Comparison of ENCODE assay signal across 20 mouse cellular contexts in the genomic region with DNA sequence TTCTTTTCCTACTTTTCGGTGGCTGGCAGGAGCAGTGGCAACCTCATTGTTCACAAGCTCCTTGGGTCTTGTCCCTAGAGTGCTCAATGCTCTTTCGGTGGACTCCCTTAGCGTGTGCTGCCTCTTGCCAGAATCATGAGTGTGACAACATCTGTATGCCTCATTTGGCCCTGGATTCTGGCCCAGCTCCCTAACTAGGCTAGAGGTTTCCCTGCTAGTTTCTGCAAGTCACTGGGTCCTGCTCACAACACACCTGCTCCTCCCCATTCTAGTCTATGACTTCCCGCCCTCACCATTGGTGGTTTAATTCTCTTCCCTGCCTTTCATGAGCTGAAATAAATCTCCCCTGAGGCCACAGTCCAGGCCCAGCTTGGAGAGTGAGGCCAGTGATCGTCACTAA. TPM values are rescaled to one million over a fixed set of nuclear protein-coding genes. Genes with fewer than 3 reads are reported as not detected.
"Had no signal": no experiment of that assay in that cellular context is flagged by ENCODE, and none has a peak within 500 bp of the region (broad histone marks: within the 10 kb centered on the region; RNA-seq: fewer than 3 reads in every experiment).

No protein-coding gene starts in this region.

- H3K4me1 ChIP-seq: kidney, embryonic 15.5 days; megakaryocyte, embryonic 14.5 days; midbrain, embryonic 15.5 days; neural tube, embryonic 12.5 days had no signal

- DNase-seq: kidney, postnatal 14 days; lung, adult 2 months; lung, postnatal 4 days; right cerebral cortex, postnatal 4 days; thymus, postnatal 4 days had no signal

- H3K36me3 ChIP-seq: kidney, embryonic 15.5 days; limb, embryonic 15.5 days; midbrain, embryonic 15.5 days; neural tube, embryonic 12.5 days had no signal

- H3K27ac ChIP-seq: kidney, embryonic 15.5 days; left cerebral cortex, adult 2 months; limb, embryonic 15.5 days; liver, embryonic 14.5 days; midbrain, embryonic 15.5 days; neural tube, embryonic 12.5 days had no signal

- H3K27me3 ChIP-seq: kidney, embryonic 15.5 days; limb, embryonic 15.5 days; midbrain, embryonic 15.5 days; neural tube, embryonic 12.5 days had no signal

- H3K9me3 ChIP-seq: kidney, embryonic 15.5 days; limb, embryonic 15.5 days; midbrain, embryonic 15.5 days; neural tube, embryonic 12.5 days had no signal

- H3K4me3 ChIP-seq: kidney, embryonic 15.5 days; left cerebral cortex, adult 2 months; limb, embryonic 15.5 days; megakaryocyte, embryonic 14.5 days; midbrain, embryonic 15.5 days; neural tube, embryonic 12.5 days had no signal

RNA-seq across cellular contexts. Expression of a gene that starts 27.4 kb away (rescaled TPM):
- total RNA-seq: layer of hippocampus, adult 8-10 months; layer of hippocampus, postnatal 25 days; left cerebral cortex, adult 2 months; left cerebral cortex, postnatal 14 days; monocyte, adult 5-6 weeks; neutrophil, adult 5-6 weeks had no signal
- polyA plus RNA-seq: limb, embryonic 11.5 days; lung, adult 2 months; lung, postnatal 0 days; midbrain, embryonic 11.5 days; neural tube, embryonic 12.5 days had no signal

RNA-seq across cellular contexts. Expression of a gene that starts 44.8 kb away (rescaled TPM):
- total RNA-seq: layer of hippocampus, adult 8-10 months; layer of hippocampus, postnatal 25 days; left cerebral cortex, adult 2 months; left cerebral cortex, postnatal 14 days; monocyte, adult 5-6 weeks; neutrophil, adult 5-6 weeks had no signal
- polyA plus RNA-seq: midbrain, embryonic 11.5 days had no signal
